Mouse (Mus musculus): ENCODE results near the gene Trim71.

DNA sequence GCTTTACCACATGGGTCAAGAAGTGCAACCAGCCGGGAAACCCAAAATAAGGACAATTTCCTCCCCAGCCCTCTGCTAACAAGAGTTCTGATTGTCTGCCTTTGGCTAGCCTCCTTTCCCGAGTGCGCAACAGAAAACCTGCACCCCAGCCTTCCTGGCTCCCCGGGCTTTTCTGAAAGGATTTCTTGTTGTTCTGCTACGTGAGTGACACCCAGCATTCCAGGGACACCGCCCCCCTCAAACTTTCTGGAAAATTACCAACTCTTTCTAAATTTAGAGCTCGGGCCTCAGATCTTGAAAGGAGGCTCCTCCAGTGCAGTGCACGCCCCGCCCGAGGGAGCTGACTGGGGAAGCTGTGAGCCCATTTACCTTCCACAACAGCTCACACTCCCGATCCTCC is 48.8 kb downstream of the Trim71 start, which contains the start of gene C130032M10Rik:
- TF ChIP-seq CTCF (IDR thresholded peaks at IDR 0.05; ENCODE audit: extremely low read depth, insufficient read length, insufficient replicate concordance, low read depth, low read length), result no peak
- TF ChIP-seq POLR2A (IDR thresholded peaks at IDR 0.05; ENCODE audit: low read depth, low read length), result no peak

Data from small intestine, adult 2 months (tissue).